Mouse (Mus musculus) liver, postnatal 0 days (tissue): ENCODE measurements at regions not wholly inside any gene's neighbourhood (a gene's known extent, or its start where the extent isn't known, plus 50 kb on each side); places are given as distances from the start of the nearest gene placed in this dataset.
A peak's percentile ranks its signal among the peaks of the same experiment; 100 is the strongest.

ENCODE experiments used
- ATAC-seq: fragments of 200-750 bp; cut with Nextera tagmentation; 2 replicates; pipeline ENCODE4 v1.8.0; 2017; ENCODE audit warnings: mild to moderate bottlenecking, moderate library complexity
- DNase-seq: peaks from one replicate; pipeline ENCODE4 v3.0.0-alpha.2; 2016
- H3K27ac ChIP-seq: fragments of 300-500 bp; sonication (generic); 2 replicates; pipeline ENCODE4 v1.5.1; 2014; ENCODE audit warnings: antibody characterized with exemption, moderate library complexity, mild to moderate bottlenecking, low read depth
- H3K27me3 ChIP-seq: fragments of 300-500 bp; sonication (generic); 2 replicates; pipeline ENCODE4 v1.6.1; 2014; ENCODE audit warnings: low read length, control low read depth, mixed read lengths; ENCODE audit not compliant: insufficient read depth
- H3K36me3 ChIP-seq: fragments of 300-500 bp; sonication (generic); replicated peaks from 2 replicates; pipeline ENCODE4 v1.6.1; 2014; ENCODE audit warnings: mild to moderate bottlenecking, control low read depth, low read length, moderate library complexity, mixed read lengths; ENCODE audit not compliant: insufficient read depth
- H3K4me1 ChIP-seq: fragments of 300-500 bp; sonication (generic); 2 replicates; pipeline ENCODE4 v1.6.1; 2014; ENCODE audit warnings: antibody characterized with exemption, mild to moderate bottlenecking, control low read depth; ENCODE audit not compliant: insufficient read depth
- H3K4me2 ChIP-seq: fragments of 300-500 bp; sonication (generic); 2 replicates; pipeline ENCODE4 v1.6.1; 2014; ENCODE audit warnings: low read depth, mild to moderate bottlenecking, low read length, moderate library complexity, mixed read lengths
- H3K4me3 ChIP-seq: fragments of 300-500 bp; sonication (generic); 2 replicates; pipeline ENCODE4 v1.5.1; 2014; ENCODE audit warnings: low read depth, low read length
- H3K9ac ChIP-seq: fragments of 300-500 bp; sonication (generic); replicated peaks from 2 replicates; pipeline ENCODE4 v1.6.1; 2014; ENCODE audit warnings: mild to moderate bottlenecking, moderate library complexity
- H3K9me3 ChIP-seq: fragments of 300-500 bp; sonication (generic); 2 replicates; pipeline ENCODE4 v1.6.1; 2016; ENCODE audit warnings: mild to moderate bottlenecking, control low read depth, low read length, mixed read lengths
- CTCF ChIP-seq: sonication (generic); IDR thresholded peaks from 2 replicates; pipeline ENCODE4 v1.5.1; 2016; ENCODE audit warnings: antibody characterized with exemption, low read depth
- EP300 ChIP-seq: IDR thresholded peaks from 2 replicates; pipeline ENCODE4 v1.6.1; 2016; ENCODE audit warnings: antibody characterized with exemption, low read depth, mild to moderate bottlenecking
- WGBS: fragments of 180-500 bp; shearing (Covaris S2); extraction: QIAGEN DNeasy Blood & Tissue Kit; methylation state at CpG from one replicate; pipeline ENCODE4 v1.1.7; 2014; ENCODE audit not compliant: insufficient replicate concordance; 5-methylcytosine and 5-hydroxymethylcytosine counted together

- ATAC-seq, result peak; percentile 94
- TF ChIP-seq EP300, result no peak
- no peak for TF ChIP-seq CTCF
- H3K27me3 ChIP-seq, result peaks cover 49% of the 10 kb centered on the region
- no peak overlapping the region for H3K27ac ChIP-seq
- H3K4me2 ChIP-seq, result no peak overlapping the region
- WGBS, result 45% methylated on average over 5 of the region's 5 CpGs
- no peaks in the 10 kb centered on the region for H3K36me3 ChIP-seq
- no peaks in the 10 kb centered on the region; the same call in 1 of the 2 replicates for H3K9me3 ChIP-seq
- no peaks in the 10 kb centered on the region for H3K4me1 ChIP-seq
- peak; percentile 49 for DNase-seq
- H3K4me3 ChIP-seq, result no peak overlapping the region
- H3K9ac ChIP-seq, result no peak overlapping the region
These were observed 127.5 kb upstream of the Mylip start for GRCm38 (mm10) chr13:45262011-45262410.

- Histone ChIP-seq H3K4me1 (no peaks in the 10 kb centered on the region), H3K27ac (peak overlapping the region; percentile 55; the same call in 1 of the 2 replicates), H3K36me3 (no peaks in the 10 kb centered on the region), H3K4me3 (no peak overlapping the region), H3K27me3 (peaks cover 73% of the 10 kb centered on the region), H3K4me2 (no peak overlapping the region), H3K9ac (no peak overlapping the region), H3K9me3 (no peaks in the 10 kb centered on the region)
- peak; percentile 45; the same call in 1 of the 2 replicates for ATAC-seq
- 73% methylated on average over 6 of the region's 6 CpGs for WGBS
- DNase-seq, result no peak
- no peak for TF ChIP-seq EP300
- TF ChIP-seq CTCF, result no peak
These were observed 123.1 kb upstream of the Mylip start for GRCm38 (mm10) chr13:45266287-45267064.

GRCm38 (mm10) chr13:45267446-45267845 lies 122.1 kb upstream of the Mylip start:
- Histone ChIP-seq H3K27me3 (peaks cover 72% of the 10 kb centered on the region), H3K9ac (no peak overlapping the region), H3K36me3 (no peaks in the 10 kb centered on the region), H3K9me3 (no peaks in the 10 kb centered on the region), H3K4me3 (no peak overlapping the region), H3K27ac (peak overlapping the region; percentile 55; the same call in 1 of the 2 replicates), H3K4me1 (no peaks in the 10 kb centered on the region), H3K4me2 (no peak overlapping the region)
- WGBS, result 69% methylated on average over 5 of the region's 5 CpGs
- DNase-seq (no peak), ATAC-seq (no peak; the same call in 1 of the 2 replicates)
- TF ChIP-seq CTCF (no peak), EP300 (no peak)

- DNase-seq, result no peak
- H3K9me3 ChIP-seq, result no peaks in the 10 kb centered on the region
- TF ChIP-seq CTCF (no peak), EP300 (no peak)
- peaks cover 74% of the 10 kb centered on the region for H3K27me3 ChIP-seq
- H3K4me2 ChIP-seq, result no peak overlapping the region
- H3K36me3 ChIP-seq, result no peaks in the 10 kb centered on the region
- H3K4me3 ChIP-seq, result no peak overlapping the region
- ATAC-seq, result no peak
- no peak overlapping the region for H3K9ac ChIP-seq
- H3K27ac ChIP-seq, result no peak overlapping the region
- no peaks in the 10 kb centered on the region for H3K4me1 ChIP-seq
- WGBS, result 74% methylated on average over 4 of the region's 4 CpGs
These were observed 121.6 kb upstream of the Mylip start for GRCm38 (mm10) chr13:45267906-45268305.

GRCm38 (mm10) chr13:45274261-45274884 lies 115.2 kb upstream of the Mylip start:
- Histone ChIP-seq H3K4me1 (no peaks in the 10 kb centered on the region), H3K4me2 (no peak overlapping the region), H3K9me3 (no peaks in the 10 kb centered on the region), H3K36me3 (no peaks in the 10 kb centered on the region), H3K4me3 (no peak overlapping the region), H3K9ac (no peak overlapping the region), H3K27me3 (peaks cover 65% of the 10 kb centered on the region), H3K27ac (no peak overlapping the region)
- TF ChIP-seq EP300, result no peak
- no peak for TF ChIP-seq CTCF
- DNase-seq (no peak), ATAC-seq (peak; percentile 35; the same call in 1 of the 2 replicates)
- 40% methylated on average over 8 of the region's 8 CpGs for WGBS

- WGBS, result 59% methylated on average over 5 of the region's 5 CpGs
- DNase-seq (no peak), ATAC-seq (no peak)
- Histone ChIP-seq H3K9ac (no peak overlapping the region), H3K4me1 (no peaks in the 10 kb centered on the region), H3K4me2 (no peak overlapping the region), H3K4me3 (no peak overlapping the region), H3K27ac (no peak overlapping the region), H3K9me3 (no peaks in the 10 kb centered on the region), H3K36me3 (no peaks in the 10 kb centered on the region), H3K27me3 (peaks cover 66% of the 10 kb centered on the region)
- TF ChIP-seq EP300 (no peak), CTCF (no peak)
These were observed 114.2 kb upstream of the Mylip start for GRCm38 (mm10) chr13:45275391-45275790.
